Mouse (Mus musculus): Measurements from ENCODE around the gene Gm8271. TPM values are rescaled to one million over a fixed set of nuclear protein-coding genes. Genes with fewer than 3 reads are reported as not detected.
"Not testable (repeated sequence)": the region's sequence is repeated elsewhere in the genome, so short reads cannot be mapped to it uniquely, and the experiment has no call there.

Gene Gm8271
- not detected in 2 replicates for polyA plus RNA-seq (2012; rRNA removed)

DNA sequence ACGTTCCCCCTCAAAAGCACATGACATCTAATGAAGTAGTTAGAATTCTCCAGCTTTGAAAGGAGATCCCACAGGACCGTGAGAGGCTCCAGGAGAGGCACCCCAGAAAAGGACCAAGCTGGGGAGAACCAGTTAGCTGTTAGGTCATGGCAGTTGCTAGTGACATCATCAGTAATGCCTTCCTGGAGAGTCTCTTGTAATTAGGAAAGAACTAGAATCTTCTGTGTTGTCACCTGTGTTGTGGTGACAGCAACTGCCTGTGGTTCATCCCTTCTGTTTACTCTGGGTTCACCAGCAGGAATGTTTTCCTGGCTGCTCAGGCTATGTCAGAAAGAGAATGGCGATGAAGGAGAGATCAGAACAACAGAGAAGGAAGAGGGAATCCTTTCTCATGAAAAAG lies at the start of gene Gm8271:
Gene Gm8271 (plus strand): TSS at position 301 of the 400 bp plus-strand sequence.
- not testable (repeated sequence) for DNase-seq (ENCODE audit: low spot score)

DNA sequence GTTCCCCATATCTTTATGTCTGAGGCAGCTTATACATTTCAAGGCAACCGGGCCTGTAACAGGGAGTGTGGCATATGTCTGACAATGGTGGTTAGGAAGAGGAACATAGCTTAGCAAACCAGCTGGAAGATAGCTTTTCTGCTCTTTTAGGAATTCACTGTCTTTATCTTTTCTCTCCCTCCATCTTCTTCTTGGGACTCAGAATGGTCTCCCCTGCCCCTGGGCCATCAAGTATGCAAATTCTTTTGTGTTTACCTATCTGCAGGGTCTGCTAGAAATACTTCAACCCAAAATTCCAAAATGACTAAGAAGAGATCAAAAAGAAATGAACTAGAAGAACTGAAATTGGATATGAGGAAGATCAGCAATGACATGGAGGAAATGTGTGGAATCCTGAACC lies 21.4 kb upstream of the Gm8271 start, which contains the start of gene Gm3317:
Gene Gm3317 (plus strand): TSS at position 301 of the 400 bp plus-strand sequence.
- not testable (repeated sequence) for DNase-seq (ENCODE audit: low spot score)

Other genes with a start within 250 kb of the Gm8271 start
- gene Gm8297, start 201.9 kb upstream of the Gm8271 start, polyA plus RNA-seq (2012; rRNA removed) = not detected in 2 replicates
- gene Gm3298, start 169.9 kb upstream of the Gm8271 start, polyA plus RNA-seq (2012; rRNA removed) = 0.47 TPM in 1 of 2 replicates, not detected in the other
- not detected in 2 replicates for gene 4930555G01Rik, start 135.2 kb upstream of the Gm8271 start, polyA plus RNA-seq (2012; rRNA removed)
- gene Gm8281, start 114.8 kb upstream of the Gm8271 start, polyA plus RNA-seq (2012; rRNA removed) = 0.38 and 0.74 TPM in 2 replicates
- gene Gm8279, start 54.3 kb upstream of the Gm8271 start, polyA plus RNA-seq (2012; rRNA removed) = not detected in 2 replicates
- gene Gm3317, start 21.3 kb upstream of the Gm8271 start, polyA plus RNA-seq (2012; rRNA removed) = not detected in 2 replicates
- not detected in 2 replicates for gene Gm3526, start 74.8 kb downstream of the Gm8271 start, polyA plus RNA-seq (2012; rRNA removed)
- gene Gm3542, start 149.1 kb downstream of the Gm8271 start, polyA plus RNA-seq (2012; rRNA removed) = not detected in 2 replicates
- 0.68 and 1.0 TPM in 2 replicates for gene Gm3500, start 203.3 kb downstream of the Gm8271 start, polyA plus RNA-seq (2012; rRNA removed)